Mouse (Mus musculus): ENCODE results near the gene Mipep. TPM values are rescaled to one million over a fixed set of nuclear protein-coding genes. Genes with fewer than 3 reads are reported as not detected.

Gene Mipep
- polyA plus RNA-seq, 1 experiment from 2014 or later, result 18.2 TPM

GRCm38 (mm10) chr14:60777485-60777919 lies 6.9 kb upstream of the Mipep start:
- Histone ChIP-seq H3K27ac (no peak overlapping the region), H3K27me3 (replicated peaks) (no peaks in the 10 kb centered on the region), H3K9me3 (no peaks in the 10 kb centered on the region), H3K4me1 (no peaks in the 10 kb centered on the region), H3K36me3 (no peaks in the 10 kb centered on the region), H3K4me3 (replicated peaks) (no peak overlapping the region), H3K9ac (no peak overlapping the region), H3K4me2 (no peak overlapping the region)
- ATAC-seq (ENCODE audit: insufficient read depth, low FRiP score, low read depth), result no peak
- 84% methylated on average over 5 of the region's 5 CpGs for WGBS

DNA sequence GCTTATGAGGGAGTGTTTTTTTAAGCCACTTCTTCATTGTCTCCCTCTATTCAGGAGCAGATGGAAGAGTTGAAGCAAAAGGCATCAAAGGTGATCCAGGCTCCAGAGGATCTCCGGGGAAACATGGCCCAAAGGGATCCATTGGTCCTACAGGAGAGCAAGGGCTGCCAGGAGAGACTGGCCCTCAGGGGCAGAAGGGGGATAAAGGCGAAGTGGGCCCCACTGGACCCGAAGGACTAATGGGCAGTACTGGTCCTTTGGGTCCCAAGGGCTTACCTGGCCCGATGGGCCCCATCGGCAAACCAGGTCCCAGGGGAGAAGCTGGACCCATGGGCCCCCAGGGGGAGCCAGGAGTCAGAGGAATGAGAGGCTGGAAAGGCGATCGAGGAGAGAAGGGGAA lies 5.2 kb upstream of the Mipep start:
- no peaks in the 10 kb centered on the region for H3K4me1 ChIP-seq
- no peak overlapping the region for H3K9ac ChIP-seq
- WGBS, result 86% methylated on average over 7 of the region's 7 CpGs
- H3K27me3 ChIP-seq (replicated peaks), result no peaks in the 10 kb centered on the region
- H3K4me2 ChIP-seq, result no peak overlapping the region
- no peak overlapping the region for H3K27ac ChIP-seq
- no peaks in the 10 kb centered on the region for H3K9me3 ChIP-seq
- ATAC-seq (ENCODE audit: insufficient read depth, low FRiP score, low read depth), result no peak
- no peak overlapping the region for H3K4me3 ChIP-seq (replicated peaks)
- H3K36me3 ChIP-seq, result no peaks in the 10 kb centered on the region

DNA sequence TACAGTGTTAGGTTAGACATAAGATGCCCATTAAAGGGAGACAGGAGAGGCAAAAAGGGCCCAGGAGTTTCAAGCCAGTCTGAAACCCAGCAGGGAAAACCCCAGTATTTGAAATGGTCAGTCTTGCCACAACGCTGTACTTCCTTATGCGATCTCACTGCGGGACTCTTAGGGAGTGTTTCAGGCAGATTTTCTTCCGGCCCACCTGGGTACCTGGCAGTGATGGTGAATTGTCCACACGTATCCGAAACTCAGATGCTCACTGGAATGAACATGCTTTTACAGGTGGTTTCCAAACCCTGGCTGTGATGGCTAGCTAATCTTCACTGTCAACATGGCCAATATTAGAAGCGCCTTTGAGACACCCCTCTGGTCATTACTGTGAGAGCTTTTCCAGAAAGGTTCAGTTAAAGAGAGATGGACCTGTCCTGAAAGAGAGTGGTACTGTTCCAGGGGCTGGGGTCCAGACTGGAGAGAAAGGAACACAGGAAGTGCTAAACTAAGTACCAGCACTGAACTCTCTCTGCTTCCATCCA lies 2.2 kb upstream of the Mipep start:
- 30% methylated on average over 7 of the region's 7 CpGs for WGBS
- no peaks in the 10 kb centered on the region for H3K9me3 ChIP-seq
- H3K9ac ChIP-seq, result no peak overlapping the region
- no peaks in the 10 kb centered on the region for H3K27me3 ChIP-seq (replicated peaks)
- H3K4me3 ChIP-seq (replicated peaks), result no peak overlapping the region
- no peak overlapping the region for H3K27ac ChIP-seq
- no peak overlapping the region for H3K4me2 ChIP-seq
- H3K36me3 ChIP-seq, result no peaks in the 10 kb centered on the region
- 0 out of 2 replicates have a peak, but pooled peaks cover 3% of the 10 kb centered on the region for H3K4me1 ChIP-seq
- ATAC-seq (ENCODE audit: insufficient read depth, low FRiP score, low read depth), result no peak

GRCm38 (mm10) chr14:60783196-60783595 lies 1.2 kb upstream of the Mipep start:
- Histone ChIP-seq H3K27me3 (replicated peaks) (no peaks in the 10 kb centered on the region), H3K9me3 (no peaks in the 10 kb centered on the region), H3K4me1 (0 out of 2 replicates have a peak, but pooled peaks cover 3% of the 10 kb centered on the region), H3K4me2 (no peak overlapping the region), H3K36me3 (no peaks in the 10 kb centered on the region; the same call in 1 of the 2 replicates), H3K9ac (no peak overlapping the region), H3K4me3 (replicated peaks) (no peak overlapping the region), H3K27ac (no peak overlapping the region)
- WGBS, result 48% methylated on average over 8 of the region's 8 CpGs
- no peak for ATAC-seq (ENCODE audit: insufficient read depth, low FRiP score, low read depth)

- Histone ChIP-seq H3K4me2 (no peak overlapping the region), H3K27ac (no peak overlapping the region), H3K9me3 (no peaks in the 10 kb centered on the region), H3K4me3 (replicated peaks) (no peak overlapping the region), H3K27me3 (replicated peaks) (no peaks in the 10 kb centered on the region), H3K36me3 (peaks cover 10% of the 10 kb centered on the region; the same call in 1 of the 2 replicates), H3K4me1 (0 out of 2 replicates have a peak, but pooled peaks cover 1% of the 10 kb centered on the region), H3K9ac (no peak overlapping the region)
- no peak for ATAC-seq (ENCODE audit: insufficient read depth, low FRiP score, low read depth)
- WGBS, result 41% methylated on average over 3 of the region's 3 CpGs
Observed at GRCm38 (mm10) chr14:60790103-60790502, 5.7 kb downstream of the Mipep start.

DNA sequence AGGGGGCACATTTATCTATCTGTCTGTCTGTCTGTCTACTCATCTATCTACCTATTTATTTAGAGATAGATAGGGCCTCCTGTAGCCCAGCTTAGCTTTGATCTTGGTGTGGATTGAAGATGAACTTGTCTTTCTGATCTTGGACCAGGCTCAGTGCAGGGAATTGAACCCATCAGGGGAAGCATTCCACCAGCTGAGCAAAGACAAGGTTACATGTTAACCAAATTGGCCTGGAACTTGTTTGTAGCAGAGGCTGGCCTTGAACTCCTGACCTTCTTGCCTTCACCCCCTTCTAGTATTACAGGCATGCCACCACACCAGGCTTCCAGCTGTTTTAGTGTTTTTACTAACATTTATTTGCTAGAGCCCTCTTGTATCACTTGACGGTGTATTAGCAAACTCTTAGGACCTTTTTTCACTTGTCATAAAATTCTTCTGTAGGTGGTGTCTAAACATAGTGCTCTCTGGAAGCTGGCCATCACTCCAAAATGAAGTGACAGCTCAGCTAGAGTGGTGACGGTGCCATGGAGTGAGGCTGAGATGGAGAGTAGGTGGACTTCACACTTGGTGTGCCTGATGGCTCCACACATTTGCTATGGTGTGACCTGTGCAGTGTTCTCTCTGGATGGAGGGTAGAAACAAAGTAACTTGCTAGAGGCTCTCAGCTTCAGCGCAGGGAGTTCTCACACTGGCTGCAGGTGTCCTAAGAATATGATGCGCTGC lies 12.4 kb downstream of the Mipep start:
- Histone ChIP-seq H3K9me3 (no peaks in the 10 kb centered on the region), H3K4me1 (no peaks in the 10 kb centered on the region), H3K4me3 (replicated peaks) (no peak overlapping the region), H3K4me2 (no peak overlapping the region), H3K36me3 (0 out of 2 replicates have a peak, but pooled peaks cover 4% of the 10 kb centered on the region), H3K27me3 (replicated peaks) (no peaks in the 10 kb centered on the region), H3K27ac (no peak overlapping the region), H3K9ac (no peak overlapping the region)
- no peak for ATAC-seq (ENCODE audit: insufficient read depth, low FRiP score, low read depth)
- 83% methylated on average over 4 of the region's 4 CpGs for WGBS

- Histone ChIP-seq H3K4me1 (no peaks in the 10 kb centered on the region), H3K9me3 (no peaks in the 10 kb centered on the region), H3K4me3 (replicated peaks) (no peak overlapping the region), H3K27me3 (replicated peaks) (no peaks in the 10 kb centered on the region), H3K27ac (no peak overlapping the region), H3K9ac (no peak overlapping the region), H3K36me3 (0 out of 2 replicates have a peak, but pooled peaks cover 4% of the 10 kb centered on the region), H3K4me2 (no peak overlapping the region)
- ATAC-seq (ENCODE audit: insufficient read depth, low FRiP score, low read depth), result no peak
- 83% methylated on average over 5 of the region's 5 CpGs for WGBS
Observed at GRCm38 (mm10) chr14:60797596-60797995, 13.2 kb downstream of the Mipep start.

DNA sequence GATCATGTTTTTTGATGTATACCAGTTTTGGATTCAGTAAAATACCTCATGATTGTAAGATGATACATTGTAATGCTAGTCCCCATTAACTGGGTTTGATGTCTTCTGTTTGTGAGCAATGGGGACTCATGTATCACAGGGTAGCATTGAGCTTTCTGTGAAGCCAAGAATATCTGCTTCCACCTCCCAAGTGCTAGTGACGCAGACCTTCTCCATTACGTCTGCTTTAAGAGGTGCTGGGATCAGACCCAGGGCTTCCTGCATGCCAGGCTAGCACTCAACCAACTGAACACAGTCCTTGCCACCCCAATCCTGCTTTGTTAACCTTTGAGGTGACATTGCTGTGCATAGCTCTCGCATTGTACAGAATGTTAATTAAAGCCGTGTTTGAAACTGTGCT lies 14.3 kb downstream of the Mipep start:
- Histone ChIP-seq H3K27me3 (replicated peaks) (no peaks in the 10 kb centered on the region), H3K4me1 (no peaks in the 10 kb centered on the region), H3K4me2 (no peak overlapping the region), H3K27ac (no peak overlapping the region), H3K9ac (no peak overlapping the region), H3K9me3 (no peaks in the 10 kb centered on the region), H3K36me3 (0 out of 2 replicates have a peak, but pooled peaks cover 6% of the 10 kb centered on the region), H3K4me3 (replicated peaks) (no peak overlapping the region)
- WGBS, result 90% methylated on average over 4 of the region's 4 CpGs
- no peak for ATAC-seq (ENCODE audit: insufficient read depth, low FRiP score, low read depth)

DNA sequence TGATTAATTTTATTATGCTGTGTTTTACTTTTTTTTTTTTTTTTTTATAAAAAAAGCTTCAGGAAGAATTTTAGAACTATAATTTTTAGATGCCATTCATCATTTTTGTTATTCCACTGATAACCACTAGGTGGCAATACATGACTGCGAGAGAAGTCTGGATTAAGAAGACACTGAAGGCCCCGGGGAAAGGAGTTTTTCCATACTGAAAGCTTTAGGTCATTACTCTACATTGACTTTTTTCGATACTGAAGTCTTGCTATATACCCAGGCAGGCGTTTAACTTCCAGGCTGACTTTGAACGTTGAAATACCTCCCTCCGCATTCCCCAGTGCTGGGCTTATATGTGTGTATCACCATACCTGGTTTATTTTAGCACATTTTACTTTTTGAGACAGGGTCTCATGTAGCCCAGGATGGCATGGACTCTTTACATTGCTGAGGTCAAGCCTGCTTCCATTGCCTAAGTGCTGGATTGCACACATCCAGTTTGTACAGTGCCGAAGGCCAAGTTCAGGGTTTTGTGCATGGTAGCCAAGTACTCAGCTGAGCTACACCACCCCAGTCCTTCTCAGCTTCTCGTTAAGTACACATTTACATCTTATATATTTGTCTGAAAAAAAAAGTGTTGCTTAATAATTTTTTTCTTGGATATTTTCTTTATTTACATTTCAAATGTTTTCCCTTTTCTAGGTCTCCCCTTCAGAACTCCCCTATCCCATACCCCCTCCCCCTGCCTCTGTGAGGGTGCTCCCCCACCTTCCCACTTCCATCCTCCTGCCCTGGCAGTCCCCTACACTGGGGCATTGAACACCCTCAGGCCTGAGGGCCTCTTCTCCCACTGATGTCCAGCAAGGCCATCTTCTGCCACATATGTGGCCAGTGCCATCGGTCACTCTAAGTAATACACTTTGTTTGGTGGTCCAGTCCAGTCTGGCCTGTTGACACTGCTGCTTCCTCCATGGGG lies 15.7 kb downstream of the Mipep start:
- H3K27me3 ChIP-seq (replicated peaks), result no peaks in the 10 kb centered on the region
- 0 out of 2 replicates have a peak, but pooled peaks cover 6% of the 10 kb centered on the region for H3K36me3 ChIP-seq
- no peak for ATAC-seq (ENCODE audit: insufficient read depth, low FRiP score, low read depth)
- no peak overlapping the region for H3K9ac ChIP-seq
- no peak overlapping the region for H3K4me2 ChIP-seq
- 49% methylated on average over 9 of the region's 9 CpGs for WGBS
- no peak overlapping the region for H3K4me3 ChIP-seq (replicated peaks)
- no peaks in the 10 kb centered on the region for H3K9me3 ChIP-seq
- H3K27ac ChIP-seq, result no peak overlapping the region
- H3K4me1 ChIP-seq, result no peaks in the 10 kb centered on the region

GRCm38 (mm10) chr14:60802026-60802425 lies 17.7 kb downstream of the Mipep start:
- ATAC-seq (ENCODE audit: insufficient read depth, low FRiP score, low read depth), result no peak
- Histone ChIP-seq H3K4me2 (no peak overlapping the region), H3K27me3 (replicated peaks) (no peaks in the 10 kb centered on the region), H3K36me3 (0 out of 2 replicates have a peak, but pooled peaks cover 6% of the 10 kb centered on the region), H3K9me3 (no peaks in the 10 kb centered on the region), H3K4me1 (no peaks in the 10 kb centered on the region), H3K9ac (no peak overlapping the region), H3K27ac (no peak overlapping the region), H3K4me3 (replicated peaks) (no peak overlapping the region)
- WGBS, result 87% methylated on average over 13 of the region's 13 CpGs

DNA sequence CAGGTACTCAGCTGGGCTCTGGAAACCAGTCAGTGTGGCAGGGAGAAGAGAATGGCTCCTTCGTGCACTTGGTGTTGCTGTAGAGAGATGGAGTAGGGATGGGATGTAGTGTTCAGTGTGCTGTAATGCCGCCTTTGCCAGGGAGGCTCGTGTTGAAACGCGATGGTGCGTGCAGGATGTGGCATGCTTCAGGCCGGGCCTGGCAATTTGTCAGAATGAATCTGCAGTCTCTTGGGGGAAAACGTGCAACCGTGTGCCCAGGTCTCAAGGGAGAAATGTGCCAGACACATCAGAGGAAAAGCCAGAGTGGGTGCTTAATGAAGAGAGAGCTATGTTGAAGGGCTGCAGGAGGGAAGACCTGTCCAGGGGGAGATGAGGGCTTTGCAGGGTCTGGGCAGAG lies 20.6 kb downstream of the Mipep start:
- Histone ChIP-seq H3K27me3 (replicated peaks) (no peaks in the 10 kb centered on the region), H3K27ac (no peak overlapping the region), H3K4me3 (replicated peaks) (no peak overlapping the region), H3K4me1 (no peaks in the 10 kb centered on the region), H3K9ac (no peak overlapping the region), H3K9me3 (no peaks in the 10 kb centered on the region), H3K4me2 (no peak overlapping the region), H3K36me3 (0 out of 2 replicates have a peak, but pooled peaks cover 3% of the 10 kb centered on the region)
- no peak for ATAC-seq (ENCODE audit: insufficient read depth, low FRiP score, low read depth)
- 86% methylated on average over 9 of the region's 9 CpGs for WGBS
